In the genomic region with DNA sequence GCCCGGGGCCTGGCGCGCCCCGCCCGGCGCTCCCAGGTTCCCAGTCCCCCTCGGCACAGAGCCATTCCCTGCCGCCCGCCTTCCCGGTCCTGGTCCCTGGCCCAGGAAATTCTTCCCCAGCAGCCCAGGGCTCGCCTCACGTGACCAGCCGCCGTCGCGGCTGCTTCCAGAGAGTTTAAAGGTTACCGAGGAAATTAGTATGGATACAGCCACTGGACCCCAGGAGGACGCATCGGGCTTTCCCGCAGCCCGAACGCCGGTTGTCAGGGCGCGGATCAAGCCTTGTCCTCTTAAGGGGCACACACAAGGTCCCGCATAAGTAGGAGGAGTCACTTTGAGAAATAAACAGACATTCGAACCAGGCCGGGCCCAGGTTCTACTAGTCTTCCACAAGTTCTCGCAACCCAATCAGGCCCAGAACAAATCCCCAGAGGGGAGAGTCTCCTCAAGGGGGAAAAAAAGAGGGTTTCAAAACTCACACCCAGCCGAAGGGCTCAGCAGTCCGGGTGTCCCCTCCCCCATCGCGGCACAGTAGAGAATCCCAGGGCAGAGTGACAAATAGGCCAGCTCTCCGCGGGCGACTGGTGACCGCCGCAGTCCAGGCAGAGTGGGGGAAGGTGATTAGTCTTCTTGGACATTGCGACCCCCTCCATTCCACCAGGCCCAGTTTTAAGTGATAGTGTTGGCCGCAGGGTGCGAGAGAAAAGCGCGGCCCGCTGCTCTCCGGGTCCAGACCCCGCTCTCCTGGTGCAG, we compare ENCODE assay signal across 8 mouse cellular contexts. TPM values are rescaled to one million over a fixed set of nuclear protein-coding genes. Genes with fewer than 3 reads are reported as not detected.
A peak's percentile ranks its signal among the peaks of the same experiment; 100 is the strongest.
DNase-seq lines count a peak whose midpoint lies in the region; ATAC-seq and TF ChIP-seq lines count a peak whose summit lies in the region.

No protein-coding gene starts in this region.

- intact Hi-C loops in heart, adult 2 months (cut with DNase I), result loop anchor here (5.0 kb wide), 1 partner anchor 71 kb away; no protein-coding TSS in a partner anchor

- H3K4me2 ChIP-seq in midbrain, postnatal 0 days (ENCODE audit: low read depth, low read length, poor library complexity, severe bottlenecking), result peak overlapping the region; percentile 97

- H3K4me3 ChIP-seq in heart, adult 2 months, result peak overlapping the region; percentile 97
- H3K4me3 ChIP-seq in kidney, adult 2 months (ENCODE audit: insufficient read depth, low read depth, low read length), result peak overlapping the region; percentile 77
- H3K4me3 ChIP-seq in liver, adult 2 months (ENCODE audit: insufficient read depth, low read depth, low read length), result peak overlapping the region; percentile 80
- peak overlapping the region; percentile 76 for H3K4me3 ChIP-seq in midbrain, postnatal 0 days (ENCODE audit: low read depth, low read length)

- no peaks in the 10 kb centered on the region for H3K9me3 ChIP-seq in midbrain, postnatal 0 days (ENCODE audit: low read length)

- under 1% methylated on average over 46 of the region's 46 CpGs for WGBS in heart, adult 2 months
- WGBS in kidney, adult 2 months, result under 1% methylated on average over 46 of the region's 46 CpGs
- WGBS in liver, adult 2 months, result under 1% methylated on average over 46 of the region's 46 CpGs
- WGBS in midbrain, postnatal 0 days, result under 1% methylated on average over 46 of the region's 46 CpGs

- H3K27me3 ChIP-seq in heart, adult 2 months (ENCODE audit: control insufficient read depth, insufficient read depth, low read length), result no peaks in the 10 kb centered on the region
- H3K27me3 ChIP-seq in kidney, adult 2 months (replicated peaks; ENCODE audit: control insufficient read depth, insufficient read depth, low read length), result no peaks in the 10 kb centered on the region
- H3K27me3 ChIP-seq in liver, adult 2 months (ENCODE audit: control insufficient read depth, insufficient read depth, low read length), result no peaks in the 10 kb centered on the region
- H3K27me3 ChIP-seq in midbrain, postnatal 0 days (ENCODE audit: insufficient read depth, low read length), result no peaks in the 10 kb centered on the region

- no peaks in the 10 kb centered on the region for H3K79me2 ChIP-seq in heart, adult 2 months (replicated peaks; ENCODE audit: control insufficient read depth, insufficient read depth, low read length)
- H3K79me2 ChIP-seq in liver, adult 2 months (ENCODE audit: control insufficient read depth, insufficient read depth, low read length), result peaks cover 18% of the 10 kb centered on the region

- H3K9ac ChIP-seq in heart, adult 2 months (ENCODE audit: low read depth, low read length), result peak overlapping the region; percentile 98
- H3K9ac ChIP-seq in liver, adult 2 months (ENCODE audit: low read depth, low read length), result peak overlapping the region; percentile 94
- peak overlapping the region; percentile 59 for H3K9ac ChIP-seq in midbrain, postnatal 0 days (replicated peaks; ENCODE audit: low read length, poor library complexity, severe bottlenecking)

- TF ChIP-seq CTCF in heart, adult 2 months (IDR thresholded peaks at IDR 0.05), result peak; percentile 27; the same call in 1 of the 2 replicates
- no peak for TF ChIP-seq CTCF in kidney, adult 2 months (conservative IDR thresholded peaks at IDR 0.05; ENCODE audit: insufficient read depth, insufficient read length, low read depth, low read length)
- no peak for TF ChIP-seq CTCF in liver, adult 2 months (IDR thresholded peaks at IDR 0.05; ENCODE audit: low read depth, low read length)
- no peak for TF ChIP-seq CTCF in midbrain, postnatal 0 days (IDR thresholded peaks at IDR 0.05)

- peak; percentile 35; the same call in 1 of the 2 replicates for ATAC-seq in midbrain, postnatal 0 days (ENCODE audit: low FRiP score)

- TF ChIP-seq EP300 in heart, adult 2 months (IDR thresholded peaks at IDR 0.05; ENCODE audit: insufficient read depth, low read depth, low read length), result no peak

- peaks cover 7% of the 10 kb centered on the region for H3K4me1 ChIP-seq in heart, adult 2 months (ENCODE audit: control insufficient read depth, insufficient read depth, low read length)
- peaks cover 10% of the 10 kb centered on the region; the same call in 1 of the 2 replicates for H3K4me1 ChIP-seq in kidney, adult 2 months (ENCODE audit: control insufficient read depth, insufficient read depth, low read length)
- H3K4me1 ChIP-seq in liver, adult 2 months (ENCODE audit: control insufficient read depth, insufficient read depth, low read length), result peaks cover 8% of the 10 kb centered on the region; the same call in 1 of the 2 replicates
- H3K4me1 ChIP-seq in midbrain, postnatal 0 days (ENCODE audit: insufficient read depth, low read length), result peaks cover 7% of the 10 kb centered on the region

- peak; percentile 47 to 54 for DNase-seq in left cerebral cortex, adult 18-20 months (ENCODE audit: low spot score in 2 of 2)
- DNase-seq in left cerebral cortex, adult 11 months (ENCODE audit: low spot score), result no peak
- peak; percentile 79 for DNase-seq in embryo, embryonic 9.5 days (ENCODE audit: extremely low spot score)
- DNase-seq in heart, adult 2 months, result peak; percentile 92 to 94
- peak; percentile 97 for DNase-seq in kidney, adult 2 months
- peak; percentile 81 for DNase-seq in liver, adult 2 months (ENCODE audit: extremely low read depth, low read depth, low spot score)
- peak; percentile 63 for DNase-seq in midbrain, postnatal 0 days (ENCODE audit: low spot score)
- DNase-seq in spleen, postnatal 36 days (ENCODE audit: low spot score in 2 of 2), result peak; percentile 53 to 54

- TF ChIP-seq POLR2A in heart, adult 2 months (IDR thresholded peaks at IDR 0.05; ENCODE audit: insufficient read depth, low read depth, low read length), result peak; percentile 59
- TF ChIP-seq POLR2A in kidney, adult 2 months (IDR thresholded peaks at IDR 0.05; ENCODE audit: low read depth, low read length), result no peak
- peak; percentile 55; the same call in 1 of the 2 replicates for TF ChIP-seq POLR2A in liver, adult 2 months (IDR thresholded peaks at IDR 0.05; ENCODE audit: extremely low read depth, insufficient read depth, low read length)

- no peaks in the 10 kb centered on the region for H3K36me3 ChIP-seq in heart, adult 2 months (ENCODE audit: control insufficient read depth, insufficient read depth, low read length)
- H3K36me3 ChIP-seq in kidney, adult 2 months (ENCODE audit: control insufficient read depth, insufficient read depth, low read length), result no peaks in the 10 kb centered on the region
- H3K36me3 ChIP-seq in liver, adult 2 months (ENCODE audit: control insufficient read depth, insufficient read depth, low read length), result no peaks in the 10 kb centered on the region
- no peaks in the 10 kb centered on the region for H3K36me3 ChIP-seq in midbrain, postnatal 0 days (ENCODE audit: insufficient read depth, low read length)

- H3K27ac ChIP-seq in heart, adult 2 months, result peak overlapping the region; percentile 94
- H3K27ac ChIP-seq in kidney, adult 2 months (ENCODE audit: insufficient read depth, low read depth, low read length), result peak overlapping the region; percentile 98
- H3K27ac ChIP-seq in liver, adult 2 months (replicated peaks; ENCODE audit: insufficient read depth, low read depth, low read length), result peak overlapping the region; percentile 99
- peak overlapping the region; percentile 84 for H3K27ac ChIP-seq in midbrain, postnatal 0 days (ENCODE audit: low read depth, low read length)

RNA-seq across cellular contexts. Expression of a gene that starts 0.8 kb away (rescaled TPM):
- 100 to 1,000 TPM; 270 to 276 TPM for total RNA-seq in left cerebral cortex, adult 18-20 months (2021)
- 10 to 100 TPM; 26.0 to 27.3 TPM for total RNA-seq in heart, adult 2 months (2021)
- 6.1 and 8.1 TPM in 2 replicates for polyA plus RNA-seq in heart, adult 2 months (2012; rRNA removed)
- 5.0 and 6.1 TPM in 2 replicates for polyA plus RNA-seq in kidney, adult 2 months (2012; rRNA removed)
- total RNA-seq in liver, adult 2 months (2014; rRNA removed), result 6.4 and 7.2 TPM in 2 replicates
- 1.7 and 2.0 TPM in 2 replicates for polyA plus RNA-seq in liver, adult 2 months (2012; rRNA removed)
- 61.0 and 71.8 TPM in 2 replicates for total RNA-seq in midbrain, postnatal 0 days (2014; rRNA removed)
- polyA plus RNA-seq in midbrain, postnatal 0 days (2015; fragmentation: Nextera tagmentation; extraction: Ambion mirVana), result 56.5 and 64.5 TPM in 2 replicates

RNA-seq across cellular contexts. Expression of a gene that starts 21.8 kb away (rescaled TPM):
- 10 to 100 TPM; 14.7 to 15.9 TPM for total RNA-seq in left cerebral cortex, adult 18-20 months (2021)
- total RNA-seq in heart, adult 2 months (2021), result 10 to 100 TPM; 12.2 to 12.3 TPM
- polyA plus RNA-seq in heart, adult 2 months (2012; rRNA removed), result 2.7 and 4.1 TPM in 2 replicates
- 2.3 and 3.6 TPM in 2 replicates for polyA plus RNA-seq in kidney, adult 2 months (2012; rRNA removed)
- total RNA-seq in liver, adult 2 months (2014; rRNA removed), result 12.8 and 20.9 TPM in 2 replicates
- polyA plus RNA-seq in liver, adult 2 months (2012; rRNA removed), result 2.1 and 2.6 TPM in 2 replicates
- 13.2 and 17.9 TPM in 2 replicates for total RNA-seq in midbrain, postnatal 0 days (2014; rRNA removed)
- 6.7 and 8.3 TPM in 2 replicates for polyA plus RNA-seq in midbrain, postnatal 0 days (2015; fragmentation: Nextera tagmentation; extraction: Ambion mirVana)
